Mouse (Mus musculus): Measurements from ENCODE around the gene Rnase10. TPM values are rescaled to one million over a fixed set of nuclear protein-coding genes. Genes with fewer than 3 reads are reported as not detected.

Gene Rnase10
- not detected for polyA plus RNA-seq (2017; shearing (Covaris generic))

DNA sequence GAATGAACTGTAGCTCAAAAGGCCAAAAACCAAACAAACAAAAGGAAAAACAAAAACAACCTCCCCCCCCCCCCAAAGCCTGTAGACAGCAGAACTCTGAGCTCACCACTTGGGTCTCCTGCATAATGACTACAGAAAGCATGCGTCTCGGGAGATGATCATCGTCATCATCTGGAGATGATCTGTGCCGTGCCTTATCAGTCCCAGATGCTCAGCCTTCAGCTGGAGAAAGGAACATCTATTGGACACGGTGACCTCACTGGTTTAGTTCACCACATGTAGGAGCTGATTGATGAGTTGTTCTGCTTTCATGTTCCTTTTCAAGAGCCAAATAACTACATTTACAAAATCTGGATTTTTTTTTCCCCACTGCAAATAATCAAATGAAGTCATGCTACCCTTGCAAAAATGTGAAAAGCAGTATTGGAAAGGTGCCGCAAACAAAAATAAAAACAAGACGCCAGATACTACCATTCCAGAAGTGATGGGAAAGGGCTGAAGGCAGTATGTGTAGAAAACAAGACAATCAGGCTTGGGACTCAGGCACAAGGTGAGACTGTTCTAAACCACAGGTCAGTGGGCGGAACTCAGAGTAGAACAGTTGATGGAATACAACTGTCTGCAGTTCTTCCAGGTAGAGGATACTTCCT lies at the start of gene Rnase10:
Gene Rnase10 (plus strand): TSS at position 600 of the 650 bp plus-strand sequence.

DNA sequence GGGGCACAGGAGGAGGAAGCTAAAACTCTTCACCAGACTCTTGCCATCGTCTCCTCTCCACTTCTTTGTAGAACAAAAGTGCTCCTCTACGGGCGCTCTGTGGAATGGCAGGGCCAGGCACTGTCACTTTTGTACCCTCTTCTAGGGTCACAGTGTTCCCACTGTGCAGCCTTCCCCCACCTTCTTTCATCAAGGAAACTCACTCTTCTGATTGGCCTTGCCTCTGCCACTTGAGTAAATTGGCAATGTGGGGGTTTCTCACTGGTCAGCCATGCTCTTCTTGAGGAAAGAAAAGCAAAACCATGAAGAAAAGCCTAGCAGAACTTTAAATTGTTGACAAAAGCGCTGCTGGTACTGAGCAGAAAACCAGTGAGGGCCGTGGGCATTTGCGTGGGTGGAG lies 34.2 kb downstream of the Rnase10 start, which contains the start of gene Rnase9:
Gene Rnase9 (minus strand): TSS at position 101 of the 400 bp plus-strand sequence.

DNA sequence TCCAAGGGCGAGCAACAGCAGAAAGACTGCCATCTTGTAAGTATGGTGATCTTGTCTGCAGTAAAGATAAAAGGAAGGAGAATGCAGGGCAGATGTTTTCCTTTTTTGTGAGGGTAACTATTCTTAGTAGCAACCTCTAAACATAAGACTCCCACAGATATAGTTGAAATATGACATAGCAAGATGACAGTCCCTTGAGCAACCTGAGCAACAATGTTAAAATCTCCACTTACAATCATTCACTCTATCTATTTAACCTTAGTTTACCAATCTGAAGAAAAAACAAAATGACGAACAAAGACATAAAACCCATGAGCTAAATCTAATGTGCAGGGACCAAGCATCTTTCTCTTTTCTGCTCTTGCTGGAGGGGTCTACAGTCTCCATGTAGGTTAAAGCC lies 42.5 kb downstream of the Rnase10 start, which contains the start of gene Rnase11:
Gene Rnase11 (minus strand): TSS at position 101 of the 400 bp plus-strand sequence.

DNA sequence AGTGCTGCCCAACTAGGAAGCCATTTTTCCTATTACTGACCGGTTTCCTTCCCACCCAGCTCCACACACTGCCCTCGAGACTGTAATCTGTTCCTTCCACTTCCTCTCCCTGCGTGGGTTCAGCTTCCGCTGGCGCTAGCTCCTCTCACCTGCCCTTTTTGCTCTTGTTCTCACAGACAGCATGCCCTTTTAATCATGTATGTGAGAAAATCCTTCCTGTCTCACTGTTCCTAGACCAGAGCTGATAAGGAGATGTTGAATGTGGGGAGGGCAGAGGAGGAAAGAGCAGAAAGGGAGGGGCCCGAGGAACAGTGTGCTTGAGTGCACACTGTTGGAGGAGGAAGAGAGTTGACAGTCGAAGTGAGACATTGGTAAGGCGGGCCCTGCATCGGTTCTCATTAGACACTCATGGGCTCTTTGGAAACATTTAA lies 49.9 kb downstream of the Rnase10 start, which contains the start of gene Rnase12:
Gene Rnase12 (minus strand): TSS at position 261 of the 431 bp plus-strand sequence.

Other genes starting within 250 kb of the Rnase10 start
- gene Ttc5, start 222.2 kb upstream of the Rnase10 start, polyA plus RNA-seq (2017; shearing (Covaris generic)), result 119 TPM
- not detected for gene Ccnb1ip1, start 200.0 kb upstream of the Rnase10 start, polyA plus RNA-seq (2017; shearing (Covaris generic))
- gene Parp2, start 199.9 kb upstream of the Rnase10 start, polyA plus RNA-seq (2017; shearing (Covaris generic)), result 78.8 TPM
- 20.9 TPM for gene Tep1, start 137.2 kb upstream of the Rnase10 start, polyA plus RNA-seq (2017; shearing (Covaris generic))
- 0.12 TPM for gene Klhl33, start 110.2 kb upstream of the Rnase10 start, polyA plus RNA-seq (2017; shearing (Covaris generic))
- 106 TPM for gene Osgep, start 82.9 kb upstream of the Rnase10 start, polyA plus RNA-seq (2017; shearing (Covaris generic))
- 67.8 TPM for gene Apex1, start 82.8 kb upstream of the Rnase10 start, polyA plus RNA-seq (2017; shearing (Covaris generic))
- gene Pip4p1, start 76.9 kb upstream of the Rnase10 start, polyA plus RNA-seq (2017; shearing (Covaris generic)), result 76.7 TPM
- gene Pnp, start 76.7 kb upstream of the Rnase10 start, polyA plus RNA-seq (2017; shearing (Covaris generic)), result 45.5 TPM
- gene Gm49342, start 63.2 kb upstream of the Rnase10 start, polyA plus RNA-seq (2017; shearing (Covaris generic)), result not detected
- gene Pnp2, start 51.8 kb upstream of the Rnase10 start, polyA plus RNA-seq (2017; shearing (Covaris generic)), result 0.36 TPM
- gene Rnase9, start 34.1 kb downstream of the Rnase10 start, polyA plus RNA-seq (2017; shearing (Covaris generic)), result not detected
- gene Rnase11, start 42.4 kb downstream of the Rnase10 start, polyA plus RNA-seq (2017; shearing (Covaris generic)), result not detected
- gene Rnase12, start 49.9 kb downstream of the Rnase10 start, polyA plus RNA-seq (2017; shearing (Covaris generic)), result not detected
- 0.20 TPM for gene Olfr750, start 66.7 kb downstream of the Rnase10 start, polyA plus RNA-seq (2017; shearing (Covaris generic))
- gene Rnase4, start 83.3 kb downstream of the Rnase10 start, polyA plus RNA-seq (2017; shearing (Covaris generic)), result 12.8 TPM
- 3.1 TPM for gene Ang, start 83.4 kb downstream of the Rnase10 start, polyA plus RNA-seq (2017; shearing (Covaris generic))
- not detected for gene Eddm3b, start 106.7 kb downstream of the Rnase10 start, polyA plus RNA-seq (2017; shearing (Covaris generic))
- gene Rnase6, start 116.2 kb downstream of the Rnase10 start, polyA plus RNA-seq (2017; shearing (Covaris generic)), result 1.1 TPM
- not detected for gene Rnase1, start 139.0 kb downstream of the Rnase10 start, polyA plus RNA-seq (2017; shearing (Covaris generic))
- gene Rnase2b, start 154.5 kb downstream of the Rnase10 start, polyA plus RNA-seq (2017; shearing (Covaris generic)), result not detected
- not detected for gene Ang2, start 191.4 kb downstream of the Rnase10 start, polyA plus RNA-seq (2017; shearing (Covaris generic))
- not detected for gene Ear14, start 195.6 kb downstream of the Rnase10 start, polyA plus RNA-seq (2017; shearing (Covaris generic))
- gene Rnase2a, start 248.4 kb downstream of the Rnase10 start, polyA plus RNA-seq (2017; shearing (Covaris generic)), result not detected